Mouse (Mus musculus) T-helper 17 cell (primary cell): Measurements from ENCODE around the gene Txnrd1.

Experiments used
- in situ Hi-C, 2 experiments: fragments of 300-600 bp; cut with MboI, MseI; formaldehyde crosslinking; loops; 1 replicate in 1 of 2; 2 replicates in 1 of 2; pipeline ENCODE4 v1.15.1; 2025; ENCODE audit warnings: high pct_unique_total_duplicates in 2 of 2

The Txnrd1 gene

DNA sequence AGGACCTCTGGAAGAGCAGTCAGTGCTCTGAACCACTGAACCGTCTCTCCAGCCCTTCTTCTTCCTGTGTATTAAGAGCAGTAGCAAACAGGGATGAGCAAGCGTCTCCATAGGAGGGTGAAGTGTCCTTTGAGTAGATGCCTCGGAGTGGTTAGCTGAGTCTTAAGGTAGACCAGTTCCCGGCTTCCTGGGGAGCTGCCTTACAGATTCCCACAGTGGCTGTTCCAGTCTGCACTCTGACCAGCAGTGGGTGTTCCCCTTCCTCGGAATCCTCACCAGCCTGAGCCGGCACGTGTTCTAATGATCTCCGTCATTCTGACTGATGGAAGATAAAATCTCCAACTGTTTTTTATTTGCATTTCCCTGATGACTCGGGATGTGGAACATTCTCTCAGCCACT lies 17.3 kb upstream of the Txnrd1 start:
- in situ Hi-C loops = no loop called here

DNA sequence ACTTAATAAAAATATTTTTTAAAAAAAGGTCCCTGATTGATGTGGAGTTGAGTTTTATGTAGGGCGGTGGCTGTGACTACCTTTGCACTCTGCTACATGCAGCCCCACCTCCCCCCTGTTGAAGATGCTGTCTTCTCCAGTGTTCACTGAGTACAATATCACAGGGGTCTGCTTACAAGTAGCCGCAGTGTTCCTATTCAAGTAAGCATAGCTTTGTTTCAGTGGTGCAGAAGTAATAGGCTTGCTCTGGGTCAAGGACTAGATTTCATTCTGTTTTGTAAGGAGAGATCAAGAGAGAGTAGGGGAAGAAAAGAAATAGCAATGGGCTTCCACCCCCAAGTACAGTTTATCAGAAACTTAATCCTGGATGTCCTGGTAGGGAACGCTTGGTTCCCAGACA lies 16.2 kb upstream of the Txnrd1 start:
- in situ Hi-C loops = no loop called here

DNA sequence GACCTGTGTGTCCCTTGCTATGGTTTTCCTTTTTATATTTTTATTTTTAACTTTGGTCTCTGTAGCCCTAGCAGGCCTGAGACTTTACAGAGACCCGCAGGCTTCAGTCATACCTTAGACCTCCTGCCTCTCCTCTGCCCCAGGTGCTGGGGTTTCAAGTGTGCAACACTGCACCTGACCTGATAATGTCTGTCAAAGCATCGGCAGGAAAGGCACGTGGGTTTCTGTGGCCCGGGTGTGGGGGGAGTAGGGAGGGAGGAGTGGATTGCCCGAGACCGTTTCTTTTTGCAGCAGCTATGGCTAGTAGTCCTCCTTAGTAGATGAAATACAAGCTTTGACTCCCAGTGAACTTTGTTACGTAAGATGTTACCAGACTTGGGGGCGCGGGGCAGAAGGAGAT lies 15.8 kb upstream of the Txnrd1 start:
- in situ Hi-C loops = no loop called here

DNA sequence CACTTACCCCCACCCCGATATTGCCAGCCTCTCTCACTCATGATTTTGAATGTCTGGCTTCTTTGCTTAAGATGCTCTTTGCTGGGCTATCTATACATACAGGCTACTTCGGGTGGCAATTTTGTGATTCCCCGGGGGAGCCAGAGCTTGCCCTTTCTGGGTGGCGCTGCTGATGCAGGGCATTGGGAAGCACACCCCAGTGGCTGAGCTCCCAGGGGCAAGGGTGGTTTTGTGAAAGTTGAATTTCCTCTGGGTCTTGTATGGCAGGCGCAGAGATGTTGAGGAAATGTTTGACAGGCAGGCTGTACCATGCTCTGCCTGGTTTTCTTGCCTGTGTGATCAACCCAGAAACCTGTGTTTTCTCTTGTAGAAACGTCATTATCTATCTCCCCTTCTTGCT lies 15.1 kb upstream of the Txnrd1 start:
- in situ Hi-C loops = no loop called here

DNA sequence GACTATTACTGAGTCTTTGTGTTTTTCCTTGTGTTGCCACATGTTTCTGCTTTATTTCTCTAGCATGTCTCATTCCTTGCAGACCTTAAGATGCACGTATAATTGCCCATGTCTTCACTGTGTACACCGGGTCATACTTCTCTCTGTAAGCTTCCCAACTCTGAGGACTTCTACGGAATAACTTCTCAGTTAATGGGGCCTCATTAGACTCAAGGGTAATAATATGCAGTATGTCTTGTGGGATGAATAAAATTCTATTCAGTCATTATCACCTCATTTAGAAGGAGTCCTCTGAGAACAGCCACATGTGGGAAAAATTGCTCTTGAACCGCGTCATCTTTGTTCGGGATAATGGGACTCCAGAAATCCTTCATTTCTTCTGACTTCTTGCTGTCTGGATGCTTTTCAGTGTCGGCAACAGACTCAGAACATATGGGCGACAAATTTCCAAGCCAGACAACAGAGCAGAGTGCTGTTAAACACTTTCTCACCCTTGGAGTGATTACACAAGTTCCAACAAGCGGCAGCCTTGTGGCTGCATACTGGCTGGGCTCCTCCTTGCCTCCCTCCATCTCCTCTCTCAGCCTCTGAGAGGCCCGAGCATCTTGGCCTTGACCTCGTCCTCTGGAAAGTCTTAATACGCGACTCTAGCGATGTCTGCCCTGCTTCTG lies 10.5 kb upstream of the Txnrd1 start:
- in situ Hi-C loops = no loop called here

DNA sequence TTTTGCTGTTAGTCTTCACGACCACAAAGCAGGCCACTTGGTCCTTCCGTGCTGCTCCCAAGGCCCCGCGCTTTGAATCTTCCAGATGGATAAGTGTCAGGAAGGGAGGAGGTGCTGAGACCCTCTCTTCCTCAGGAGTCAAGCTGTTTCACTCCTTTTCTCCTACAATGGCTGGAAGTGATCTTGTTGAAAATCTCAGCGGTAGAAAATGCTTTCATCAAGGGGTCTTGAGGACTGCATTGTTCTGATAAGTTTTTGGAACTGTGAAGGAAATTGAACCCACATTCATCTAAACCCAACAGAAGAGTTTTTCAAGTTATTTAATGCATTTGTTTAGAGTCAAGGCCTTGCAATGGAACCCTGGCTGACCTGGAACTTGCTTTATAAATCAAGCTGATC lies 10.0 kb upstream of the Txnrd1 start:
- in situ Hi-C loops = no loop called here

DNA sequence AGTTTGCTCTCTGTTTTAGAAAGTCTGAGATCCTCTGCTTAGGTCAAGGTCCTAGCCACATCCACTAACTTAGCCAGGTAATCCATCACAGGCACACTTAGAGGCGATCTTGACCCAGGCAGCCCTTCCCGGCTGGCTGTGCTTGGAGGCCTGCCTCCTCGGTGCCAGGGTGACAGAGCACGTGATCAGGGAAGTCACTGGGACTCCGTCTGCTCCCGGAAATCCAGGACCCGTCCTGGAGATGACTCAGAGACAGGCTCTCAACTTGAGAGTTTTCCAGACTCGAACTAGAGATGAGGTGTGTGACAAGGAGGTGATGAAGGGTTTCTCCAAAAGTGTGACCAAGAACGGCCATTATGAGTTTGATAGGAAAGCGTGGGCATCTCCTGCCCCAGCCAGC lies 9.2 kb upstream of the Txnrd1 start:
- in situ Hi-C loops = no loop called here

DNA sequence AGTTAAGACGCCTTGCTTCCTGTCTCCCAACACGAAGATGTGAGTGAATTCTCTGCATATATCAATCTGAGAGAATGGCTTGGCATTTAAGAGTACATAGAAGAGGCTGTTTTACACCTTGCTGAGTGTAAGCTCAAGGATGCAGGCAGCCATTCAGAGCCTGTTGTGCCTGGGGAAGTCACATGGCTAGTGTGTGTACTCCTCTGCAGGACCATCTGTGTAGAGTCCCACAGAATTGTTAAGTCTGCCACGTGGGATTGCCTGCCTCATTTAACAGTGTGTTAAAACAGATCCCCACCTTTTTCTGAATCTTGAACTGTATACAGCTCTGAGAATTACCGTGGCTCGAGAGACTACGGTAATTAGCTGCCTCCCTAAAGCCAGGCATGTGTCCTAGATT lies 7.2 kb upstream of the Txnrd1 start:
- in situ Hi-C loops = no loop called here

DNA sequence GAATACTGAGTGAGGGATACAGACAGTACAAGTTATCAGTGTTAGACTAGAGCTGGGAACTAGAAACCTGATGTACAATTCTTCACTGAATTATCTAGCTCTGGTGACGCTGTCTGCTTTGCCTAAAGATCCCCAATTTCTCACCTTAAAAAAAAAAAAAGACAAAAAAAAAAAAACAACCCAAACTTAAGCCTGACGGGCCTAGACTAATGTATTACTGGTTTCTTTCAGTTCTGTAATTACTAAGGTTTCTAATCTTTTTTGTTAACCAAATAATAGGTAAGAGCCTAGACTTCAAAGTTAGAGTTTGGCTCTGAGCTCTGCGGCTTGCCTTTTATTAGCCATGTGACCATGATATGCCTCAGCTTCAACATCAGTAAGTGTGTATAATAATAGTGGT lies 2.1 kb downstream of the Txnrd1 start:
- in situ Hi-C loops = no loop called here

DNA sequence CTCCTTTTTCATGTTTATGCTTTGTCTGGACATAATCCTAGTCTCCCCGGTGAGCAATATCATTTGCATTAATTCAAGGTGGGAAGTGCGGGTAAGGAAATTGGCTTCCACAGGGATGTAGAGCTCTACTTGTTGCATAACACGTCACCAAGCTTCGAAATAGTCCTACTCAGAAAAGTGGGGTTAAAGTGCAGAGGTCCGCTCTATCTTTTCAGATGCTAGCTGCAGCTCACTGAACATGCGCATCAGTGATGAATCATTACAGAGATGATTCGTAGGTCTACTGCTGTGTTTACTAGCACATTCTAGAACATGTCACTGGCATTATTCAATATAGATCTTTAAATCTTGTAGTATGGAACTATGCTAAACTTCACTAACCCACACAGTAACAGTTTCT lies 4.6 kb downstream of the Txnrd1 start:
- in situ Hi-C loops = no loop called here

DNA sequence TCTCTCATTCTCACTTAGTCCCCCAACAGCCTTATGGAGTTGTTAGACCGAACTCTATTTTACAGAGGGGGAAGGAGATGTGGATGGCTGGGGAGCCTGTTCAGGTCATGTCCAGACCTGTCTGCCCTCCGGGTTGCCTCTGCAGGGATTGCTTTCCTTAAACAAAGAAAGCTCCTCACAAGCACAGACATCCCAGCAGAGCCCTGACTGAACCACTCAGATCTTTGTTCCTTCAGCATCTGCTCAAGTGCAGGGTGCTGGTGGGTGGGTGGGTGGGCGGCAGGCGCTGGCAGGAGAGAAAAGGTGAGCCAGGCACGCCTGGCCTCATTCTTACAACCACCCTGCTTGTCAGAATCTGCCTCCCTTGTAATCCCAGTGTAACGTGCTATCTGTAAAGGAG lies 10.3 kb downstream of the Txnrd1 start:
- in situ Hi-C loops = no loop called here

DNA sequence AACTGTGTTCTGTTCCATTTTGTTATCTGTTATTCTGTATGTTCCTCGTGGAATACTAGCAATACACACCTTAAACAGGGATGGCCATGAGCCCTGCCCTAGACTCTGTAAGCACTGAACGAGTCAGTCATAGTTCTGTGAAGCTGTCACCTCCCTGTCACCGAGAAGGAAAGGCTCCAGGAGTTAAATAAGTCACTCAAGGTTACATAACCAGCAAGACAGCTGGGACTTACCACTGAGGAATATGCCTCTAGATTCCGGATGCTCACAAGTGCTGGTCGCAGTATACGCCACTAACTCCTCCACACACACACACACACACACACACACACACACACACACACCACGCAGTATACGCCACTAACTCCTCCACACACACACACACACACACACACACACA lies 11.0 kb downstream of the Txnrd1 start:
- in situ Hi-C loops = no loop called here

DNA sequence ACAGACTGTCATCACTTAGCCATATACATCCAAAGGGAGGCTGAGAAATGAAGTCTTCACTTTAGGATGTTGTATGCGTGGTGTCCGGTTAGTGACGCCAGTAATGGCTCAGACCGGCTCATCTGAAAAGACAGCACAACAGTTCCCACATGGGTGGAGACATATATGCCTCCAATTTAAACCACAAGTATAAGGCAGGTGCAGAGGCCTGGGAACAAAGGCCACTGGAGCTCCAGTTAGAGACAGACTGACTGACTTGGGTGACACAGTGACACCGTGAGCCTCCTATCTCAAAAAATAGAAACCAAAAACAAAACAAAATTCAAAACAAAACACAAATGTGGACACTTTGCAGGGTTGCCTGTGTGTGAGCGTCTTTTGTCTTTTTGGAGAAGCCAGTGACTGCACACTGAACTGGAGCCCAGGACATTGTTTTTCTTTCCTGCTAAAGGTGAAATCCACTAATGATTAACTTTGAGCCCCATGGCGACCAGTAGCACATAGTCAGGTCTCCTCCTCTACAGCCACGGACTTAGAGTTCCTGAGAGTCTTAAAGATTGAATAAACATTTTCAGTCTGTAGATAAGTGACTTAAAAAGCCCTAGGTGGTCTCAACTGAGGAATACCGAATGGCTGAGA lies 14.2 kb downstream of the Txnrd1 start:
- in situ Hi-C loops = no loop called here

DNA sequence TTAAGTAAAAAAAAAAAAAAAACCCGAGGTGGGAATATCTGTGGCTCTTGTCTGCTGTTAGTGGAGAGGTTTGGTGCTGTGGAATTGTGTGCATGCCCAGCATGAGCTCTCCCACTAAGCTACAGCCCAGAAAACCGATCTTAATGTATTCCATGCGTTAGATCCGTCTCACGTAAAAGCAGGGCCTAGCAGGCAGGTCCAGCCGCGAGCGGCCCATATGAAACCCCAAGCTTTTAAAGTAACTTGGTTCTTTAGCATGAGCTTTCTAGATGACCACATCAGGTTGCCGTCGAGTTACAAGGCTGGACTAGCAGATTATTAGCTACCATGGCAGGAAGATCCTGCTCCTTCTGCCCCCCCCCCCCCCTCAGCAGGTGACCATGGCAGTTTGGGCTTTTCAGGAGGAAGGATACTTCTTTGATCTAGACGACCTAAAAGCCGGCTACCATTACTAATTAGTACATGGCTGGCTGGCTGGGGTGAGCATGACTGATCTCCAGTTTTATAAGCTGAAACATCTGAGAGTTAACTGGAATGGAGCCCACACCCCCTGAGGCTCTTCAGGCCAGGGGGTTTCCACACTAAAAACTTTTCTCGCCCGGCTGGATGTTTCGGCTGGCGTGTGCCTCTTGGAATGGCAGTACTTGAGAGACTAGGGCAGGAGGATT lies 16.1 kb downstream of the Txnrd1 start:
- in situ Hi-C loops = no loop called here

DNA sequence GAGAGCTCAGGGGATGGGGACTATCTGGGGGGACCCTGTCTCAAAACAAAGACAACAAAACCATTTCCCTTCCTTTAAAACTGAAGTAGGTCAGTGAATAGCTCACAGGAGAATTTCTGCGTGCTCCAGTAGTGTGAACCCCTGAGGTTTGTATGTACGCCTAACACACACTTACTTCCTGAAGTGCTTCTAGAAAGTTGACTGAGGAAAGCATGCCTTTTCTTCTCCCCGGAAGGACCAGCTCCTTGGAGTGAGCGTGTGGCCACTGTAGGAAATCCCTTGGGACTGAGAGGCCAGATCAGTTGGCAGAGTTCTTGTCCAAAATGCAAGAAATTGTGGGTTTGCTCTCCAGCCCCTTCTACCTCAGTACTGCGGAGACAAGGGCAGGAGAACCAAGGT lies 16.6 kb downstream of the Txnrd1 start:
- in situ Hi-C loops = no loop called here

DNA sequence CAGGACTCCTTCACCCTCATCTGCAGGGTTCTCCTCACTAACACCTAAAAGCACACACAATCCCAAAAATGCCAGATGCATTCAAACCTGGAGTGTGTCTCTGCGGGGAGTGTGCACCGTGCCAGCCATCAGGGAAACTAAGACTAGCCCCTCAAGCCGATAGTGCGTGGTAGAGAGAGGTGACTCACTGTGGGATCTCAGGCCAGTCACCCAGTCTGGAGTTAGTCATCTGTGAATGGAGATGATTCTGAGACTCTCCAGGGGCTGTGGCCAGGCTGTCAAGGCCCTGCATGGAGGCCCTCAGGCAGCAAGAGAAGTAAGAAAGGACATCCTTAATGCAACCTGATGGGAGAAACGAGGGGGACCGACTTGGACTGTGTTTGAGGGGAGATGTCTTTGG lies 18.0 kb downstream of the Txnrd1 start:
- in situ Hi-C loops = no loop called here

DNA sequence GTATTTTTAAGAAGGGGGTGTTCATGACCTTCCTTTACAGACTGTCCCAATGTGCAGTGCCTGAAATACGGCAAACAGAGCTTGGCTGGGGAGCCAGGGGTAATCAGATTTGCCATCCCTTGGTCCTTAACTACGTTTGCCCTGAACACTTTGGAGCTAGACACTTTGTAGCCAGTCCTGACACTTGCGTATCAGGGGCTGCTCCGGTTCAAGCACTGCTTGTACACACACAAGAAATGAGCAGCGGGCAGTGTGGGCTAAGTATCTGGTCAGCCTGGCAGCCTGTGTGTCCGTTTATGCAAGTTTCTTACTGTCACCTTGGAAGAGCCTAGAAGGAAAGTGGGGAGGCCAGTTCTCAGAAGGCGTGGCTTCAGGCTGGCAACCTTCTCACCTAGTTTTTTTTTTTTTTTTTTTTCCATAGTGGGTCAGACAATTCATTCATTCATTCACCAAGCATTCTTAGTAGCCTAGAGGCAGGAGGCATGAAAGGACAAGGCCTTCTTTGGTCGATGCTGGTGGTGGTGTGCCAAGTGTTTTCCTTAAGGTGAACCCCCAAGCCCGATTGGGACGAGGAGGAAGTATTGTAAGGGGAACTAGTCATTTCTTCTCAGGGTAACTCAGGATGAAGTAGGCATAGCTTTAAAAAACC lies 24.4 kb downstream of the Txnrd1 start:
- in situ Hi-C loops = loop anchor here in 1 of 2 experiments (5.0 kb wide), 1 partner anchor 46 kb away; no protein-coding TSS in a partner anchor

DNA sequence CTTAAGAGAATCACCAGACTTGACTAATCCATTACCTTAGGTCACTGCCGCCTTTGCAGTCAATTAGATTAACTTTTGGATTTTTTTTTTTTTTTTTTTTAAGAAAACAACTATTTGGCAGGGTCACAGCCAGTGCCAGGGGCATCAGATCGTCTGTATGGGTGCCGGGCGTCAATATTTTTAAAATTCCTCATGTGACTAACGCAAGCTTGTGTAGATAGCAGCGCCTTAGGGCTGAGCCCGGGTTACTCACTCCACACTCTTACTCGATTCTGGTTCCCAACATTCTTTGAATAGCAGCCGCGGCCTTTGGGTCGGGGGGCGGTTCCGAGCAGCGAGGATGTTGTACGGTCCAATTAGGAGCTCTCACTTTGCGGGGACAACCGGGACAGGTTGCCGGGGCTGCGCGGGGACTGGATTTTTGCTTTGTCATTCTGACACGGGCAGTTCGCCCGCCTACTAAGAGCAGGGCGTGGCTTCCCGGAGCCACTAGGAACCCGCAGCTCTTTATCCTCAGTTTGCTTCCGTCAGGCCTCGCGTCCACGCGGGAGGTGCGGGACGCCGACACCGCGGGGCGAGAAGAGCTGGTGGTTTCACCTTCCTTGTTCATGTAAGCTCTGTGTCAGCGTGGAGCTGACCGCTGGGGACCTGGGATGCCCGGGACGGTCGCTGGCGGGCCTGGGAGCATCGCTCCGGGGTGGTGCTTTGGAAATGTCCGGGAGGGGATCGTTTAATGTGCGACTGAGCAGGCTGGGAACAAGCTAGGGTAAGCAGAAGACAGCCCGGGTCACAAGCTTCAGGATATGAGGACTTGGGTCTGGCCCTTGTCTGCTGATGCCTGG lies 25.2 kb downstream of the Txnrd1 start:
- in situ Hi-C loops = loop anchor here in 1 of 2 experiments (5.0 kb wide), 1 partner anchor 47 kb away; no protein-coding TSS in a partner anchor

DNA sequence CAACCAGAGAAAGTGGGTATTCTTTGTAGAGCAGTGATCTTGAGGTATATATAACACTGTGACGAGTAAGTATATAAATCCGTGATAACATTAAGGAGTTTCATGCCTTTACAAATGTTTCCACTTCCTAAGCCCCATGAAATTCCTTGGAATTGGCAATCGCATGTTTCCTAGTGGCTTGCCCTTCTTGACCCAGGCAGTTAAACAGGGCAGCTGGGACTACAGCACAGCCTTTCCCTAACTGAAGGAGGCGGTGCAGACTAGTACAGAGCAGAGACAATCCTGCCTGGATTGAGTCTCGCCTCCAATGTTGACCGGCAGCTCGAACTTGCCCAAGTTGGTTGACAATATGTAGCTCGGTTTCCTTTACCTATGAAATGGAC lies 25.8 kb downstream of the Txnrd1 start:
- in situ Hi-C loops = loop anchor here in 1 of 2 experiments (5.0 kb wide), 1 partner anchor 47 kb away; no protein-coding TSS in a partner anchor

DNA sequence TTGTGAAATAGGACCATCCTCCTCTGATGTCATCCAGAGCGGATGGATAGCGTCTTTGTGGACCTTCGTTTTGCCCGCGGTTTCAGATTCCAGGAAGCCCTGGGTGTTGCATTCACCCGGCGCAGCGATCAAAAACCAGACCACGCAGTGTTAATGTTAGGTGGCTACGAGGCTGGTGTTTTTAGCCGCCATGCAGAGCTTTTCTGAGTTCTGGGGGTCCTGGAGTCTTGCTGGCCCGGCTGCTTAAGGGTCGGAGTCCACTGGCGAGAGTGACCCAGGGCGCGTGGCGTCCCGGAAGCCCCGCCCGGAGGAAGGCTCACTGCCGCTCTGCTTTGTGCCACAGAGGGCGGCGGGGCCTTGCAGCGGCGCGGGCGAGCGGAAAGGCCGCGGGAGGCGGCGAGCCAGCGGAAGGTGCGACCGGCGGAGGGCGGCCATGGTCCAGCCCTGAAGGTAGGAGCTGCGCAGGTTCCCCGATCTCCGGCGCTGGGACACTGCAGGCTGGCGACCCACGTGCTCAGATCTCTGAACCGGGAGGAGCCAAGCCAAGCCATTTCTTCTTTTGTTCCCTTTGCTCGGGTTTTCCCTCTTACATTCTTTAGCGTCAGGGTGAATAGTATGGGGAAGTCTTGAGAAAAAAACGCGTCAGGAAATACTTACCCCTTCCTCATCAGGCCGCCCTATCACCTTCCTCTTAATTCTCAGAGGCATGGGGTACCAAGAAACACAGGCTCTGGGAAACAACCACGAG lies 26.6 kb downstream of the Txnrd1 start:
- in situ Hi-C loops = loop anchor here (5.0 kb wide), 2 partner anchors 48 to 93 kb away; no protein-coding TSS in a partner anchor

DNA sequence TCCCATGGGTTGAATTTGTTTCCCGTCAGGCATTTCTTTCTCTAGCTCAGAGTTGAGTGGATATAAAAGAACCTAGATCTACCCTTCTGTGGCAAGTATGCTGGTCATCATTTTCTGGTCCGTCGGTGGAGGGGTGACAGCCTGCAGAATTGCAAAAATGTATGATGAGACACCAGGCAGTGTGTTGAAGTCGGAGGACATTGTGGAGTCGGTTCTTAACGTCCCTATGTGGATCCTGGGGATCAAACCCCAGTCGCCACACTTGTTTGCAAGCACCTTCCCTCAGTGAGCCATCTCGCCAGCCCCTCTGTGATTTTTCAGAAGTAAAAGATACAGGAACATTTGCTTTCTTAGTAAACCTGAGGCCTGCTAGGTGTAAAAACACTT lies 27.2 kb downstream of the Txnrd1 start:
- in situ Hi-C loops = loop anchor here (5.0 kb wide), 2 partner anchors 49 to 94 kb away; no protein-coding TSS in a partner anchor
